Mouse (Mus musculus): Measurements from ENCODE around the gene Vasn.

The Vasn gene

DNA sequence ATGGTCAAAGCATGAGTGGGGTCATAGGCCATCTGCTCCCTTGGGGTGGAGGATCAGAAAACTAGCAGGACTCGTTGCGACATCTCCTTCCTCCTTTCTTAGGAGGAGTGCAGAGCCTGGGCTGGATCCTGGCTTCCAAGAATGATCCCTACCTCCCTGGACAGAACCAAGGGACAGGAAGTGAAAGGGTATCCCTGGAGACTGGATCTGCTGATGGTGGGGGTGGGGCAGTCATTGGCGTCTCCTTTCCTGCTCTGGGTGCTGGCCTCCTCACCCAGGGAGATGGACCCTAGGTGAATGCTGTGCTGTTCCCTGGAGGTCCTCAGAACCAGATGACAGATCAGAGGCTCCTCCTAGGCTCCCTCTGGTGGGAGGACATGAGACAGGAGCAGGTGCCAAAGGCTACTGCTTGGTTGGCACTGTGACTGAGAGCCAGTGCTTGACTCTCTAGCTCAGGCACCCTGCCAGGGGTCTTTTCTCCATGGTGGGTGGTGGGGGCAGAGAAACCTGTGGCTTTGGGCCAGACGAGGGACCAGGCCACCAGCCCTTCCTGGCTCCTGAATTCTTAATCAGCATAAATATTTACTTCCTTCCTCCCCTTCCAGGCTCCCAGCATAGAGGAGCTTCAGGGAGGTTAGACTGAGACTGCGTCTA is 33.2 kb upstream of the Vasn start:
- DNase-seq (ENCODE audit: low spot score in 2 of 2), result no peak

- peak in 1 of 2 experiments; percentile 74 for DNase-seq (ENCODE audit: low spot score in 2 of 2)
Measured at GRCm38 (mm10) chr16:4607818-4608531, 31.8 kb upstream of the Vasn start.

DNA sequence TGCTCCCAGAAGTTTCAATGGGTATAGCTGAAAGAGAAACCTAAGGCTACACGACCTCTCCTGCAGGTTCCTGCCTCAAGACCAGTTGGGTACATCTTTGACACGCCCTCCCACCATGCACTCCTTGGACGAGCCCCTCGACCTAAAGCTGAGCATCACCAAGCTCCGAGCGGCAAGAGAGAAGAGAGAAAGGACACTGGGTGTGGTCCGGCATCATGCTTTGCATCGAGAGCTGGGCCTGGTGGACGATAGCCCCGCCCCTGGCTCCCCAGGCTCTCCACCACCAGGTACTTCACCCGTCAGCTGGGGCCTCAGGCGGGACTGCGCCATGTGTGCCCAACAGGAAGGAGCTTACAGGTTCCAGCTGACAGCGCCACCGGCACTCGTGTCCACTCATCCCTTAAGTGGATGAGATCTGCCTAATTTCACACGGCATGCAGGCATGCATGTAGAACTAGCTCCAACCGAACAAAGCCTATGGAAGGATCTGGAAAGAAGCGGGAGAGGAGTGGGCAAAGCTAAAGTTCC is 31.1 kb upstream of the Vasn start:
- no peak for DNase-seq (ENCODE audit: low spot score in 2 of 2)

DNA sequence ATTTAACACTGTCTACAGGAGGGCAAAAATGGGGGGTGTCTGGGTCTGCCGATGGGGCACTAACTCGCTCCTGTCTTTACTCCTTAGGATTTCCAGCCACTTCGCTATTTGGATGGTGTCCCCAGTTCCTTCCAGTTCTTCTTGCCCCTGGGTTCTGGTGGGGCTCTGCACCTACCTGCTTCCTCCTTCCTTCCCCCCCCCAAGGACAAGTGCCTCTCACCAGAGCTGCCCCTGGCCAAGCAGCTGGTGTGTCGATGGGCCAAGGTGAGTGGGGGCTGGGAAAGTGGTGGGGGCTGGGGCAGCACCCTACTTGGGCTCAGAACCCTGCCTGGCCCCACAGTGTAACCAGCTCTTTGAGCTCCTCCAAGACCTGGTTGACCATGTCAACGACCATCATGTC is 28.5 kb upstream of the Vasn start:
- DNase-seq (ENCODE audit: low spot score in 2 of 2), result no peak

GRCm38 (mm10) chr16:4611676-4612075 is 28.1 kb upstream of the Vasn start:
- DNase-seq (ENCODE audit: low spot score in 2 of 2), result no peak

DNA sequence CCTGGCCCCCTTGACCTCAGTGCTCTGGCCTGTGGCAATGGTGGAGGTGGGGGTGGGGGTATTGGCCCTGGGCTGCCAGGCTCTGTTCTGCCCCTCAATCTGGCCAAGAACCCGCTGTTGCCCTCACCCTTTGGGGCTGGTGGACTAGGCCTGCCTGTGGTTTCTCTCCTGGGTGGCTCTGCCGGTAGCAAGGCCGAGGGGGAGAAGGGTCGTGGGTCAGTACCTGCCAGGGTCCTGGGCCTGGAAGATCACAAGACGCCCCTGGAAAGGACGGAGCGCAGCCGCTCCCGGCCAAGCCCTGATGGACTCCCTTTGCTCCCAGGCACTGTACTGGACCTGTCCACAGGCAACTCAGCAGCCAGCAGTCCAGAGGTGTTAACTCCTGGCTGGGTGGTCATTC is 26.0 kb upstream of the Vasn start:
- no peak for DNase-seq (ENCODE audit: low spot score in 2 of 2)

- DNase-seq (ENCODE audit: low spot score in 2 of 2), result no peak
Measured at GRCm38 (mm10) chr16:4614639-4615038, 25.1 kb upstream of the Vasn start.

GRCm38 (mm10) chr16:4615297-4615696 is 24.4 kb upstream of the Vasn start:
- DNase-seq (ENCODE audit: low spot score in 2 of 2), result no peak

- DNase-seq (ENCODE audit: low spot score in 2 of 2), result no peak
Measured at GRCm38 (mm10) chr16:4616829-4617228, 22.9 kb upstream of the Vasn start.

DNA sequence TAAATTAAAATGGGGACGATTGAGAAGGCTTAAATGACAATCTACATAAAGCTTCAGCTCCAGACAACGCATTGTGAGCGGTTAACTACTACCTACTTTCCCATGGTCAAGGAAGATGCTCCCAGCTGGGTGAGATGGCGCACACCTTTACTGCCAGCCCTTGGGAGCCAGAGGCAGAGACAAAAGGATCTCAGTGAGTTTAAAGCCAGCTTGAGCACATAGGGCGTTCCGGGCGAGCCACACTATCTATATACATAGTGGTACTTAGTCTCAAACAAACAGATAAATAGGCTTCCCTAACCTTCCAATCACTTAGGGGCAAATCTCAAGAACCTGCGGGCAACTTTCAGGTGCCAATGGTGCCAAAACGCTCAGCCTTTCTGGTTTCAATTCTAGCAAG is 15.7 kb upstream of the Vasn start:
- DNase-seq (ENCODE audit: low spot score in 2 of 2), result no peak

DNA sequence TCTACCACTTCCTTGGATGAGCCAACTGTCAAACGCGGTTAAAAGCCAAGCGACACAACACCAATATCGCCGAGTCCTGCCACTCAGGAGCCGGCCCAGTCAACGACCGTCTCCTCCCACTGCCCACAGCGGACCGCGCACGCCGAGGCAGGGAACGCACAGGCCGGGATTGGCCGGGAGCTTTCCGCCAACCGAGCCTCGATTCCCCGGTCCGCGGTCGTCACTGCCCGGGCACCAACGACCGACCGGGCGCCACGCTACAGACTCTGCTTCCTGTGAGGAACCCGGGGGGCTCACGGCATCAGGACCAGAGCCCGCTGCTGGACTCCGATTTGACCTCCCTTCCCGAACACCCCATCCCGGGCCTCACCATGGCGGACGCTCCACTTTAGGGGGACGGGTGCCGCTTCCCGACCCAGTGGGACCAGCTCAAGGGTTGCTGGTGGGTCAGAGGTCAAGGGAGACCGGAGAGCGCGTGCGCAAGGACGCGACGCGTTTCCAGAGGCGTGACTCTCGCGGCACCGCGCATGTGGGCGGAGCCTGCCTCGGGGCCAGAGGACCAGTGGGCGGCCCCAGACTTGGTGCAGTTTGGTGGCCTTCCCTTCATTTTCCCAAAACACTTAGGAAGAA is 15.1 kb upstream of the Vasn start, which contains the start of gene Pam16:
TSS of gene Pam16 (minus strand) at position 508 of the 630 bp plus-strand sequence.
- peak; percentile 86 to 91 for DNase-seq (ENCODE audit: low spot score in 2 of 2)

DNA sequence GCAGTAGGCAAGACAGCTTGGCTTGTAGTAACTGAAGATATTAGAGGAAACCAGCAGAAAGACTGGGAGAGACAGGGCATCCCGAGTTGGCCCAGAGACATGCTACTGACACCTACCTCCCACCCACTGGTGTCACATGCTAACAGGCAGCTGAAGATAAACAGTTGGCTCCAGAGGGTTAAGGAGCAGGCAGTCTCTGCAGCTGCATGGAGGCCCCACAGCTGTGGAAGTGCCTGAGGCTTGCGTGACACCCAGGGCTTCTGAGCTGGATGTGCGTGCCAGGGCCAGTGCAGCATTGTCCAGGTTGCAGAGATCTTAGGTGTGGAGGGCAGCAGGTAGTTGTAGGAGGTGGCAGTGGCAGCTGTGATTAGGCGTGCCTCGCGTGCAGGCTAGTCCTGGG is 12.6 kb upstream of the Vasn start:
- DNase-seq (ENCODE audit: low spot score in 2 of 2), result no peak

GRCm38 (mm10) chr16:4628898-4629419 is 10.8 kb upstream of the Vasn start:
- no peak for DNase-seq (ENCODE audit: low spot score in 2 of 2)

DNA sequence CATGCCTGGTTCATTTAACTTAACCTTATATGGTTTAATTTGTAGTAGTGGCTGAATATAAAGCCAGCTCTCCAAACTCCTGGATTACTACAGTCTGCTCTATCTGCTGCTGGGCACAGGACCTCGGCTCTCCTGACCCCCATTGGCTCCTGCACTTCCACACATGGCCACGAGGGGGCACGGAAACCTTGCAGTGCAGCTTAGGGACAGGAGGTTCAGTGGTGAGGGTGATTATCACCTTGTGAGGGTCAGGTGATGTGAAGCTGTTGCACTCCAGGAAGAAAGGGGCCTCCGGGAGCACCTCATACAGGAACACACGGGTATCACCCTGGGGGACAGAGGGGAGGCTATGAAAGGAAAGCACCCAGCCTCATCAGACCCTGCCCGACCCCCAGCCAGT is 9.8 kb upstream of the Vasn start:
- peak in 1 of 2 experiments; percentile 65 for DNase-seq (ENCODE audit: low spot score in 2 of 2)

DNA sequence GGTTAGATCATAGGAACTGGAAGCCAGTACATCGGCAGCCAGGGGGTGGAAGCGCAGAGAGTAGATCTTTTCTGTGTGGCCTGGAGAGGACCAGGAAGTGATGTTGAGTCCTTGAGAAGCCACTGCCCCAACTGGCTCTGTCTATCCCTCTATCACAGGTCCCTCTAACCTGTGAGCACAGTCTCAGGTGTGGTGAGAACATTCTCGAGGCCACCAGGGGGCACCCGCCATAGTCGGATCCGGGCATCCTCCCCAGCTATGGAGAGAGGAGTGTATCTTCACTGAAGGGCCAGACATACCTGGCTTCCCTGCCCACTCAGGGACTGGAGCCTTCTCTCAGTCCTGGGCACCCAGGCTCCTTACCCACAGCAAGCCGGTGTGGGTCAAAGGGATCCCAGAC is 7.7 kb upstream of the Vasn start:
- DNase-seq (ENCODE audit: low spot score in 2 of 2), result no peak

- no peak for DNase-seq (ENCODE audit: low spot score in 2 of 2)
Measured at GRCm38 (mm10) chr16:4633661-4634060, 6.1 kb upstream of the Vasn start.

DNA sequence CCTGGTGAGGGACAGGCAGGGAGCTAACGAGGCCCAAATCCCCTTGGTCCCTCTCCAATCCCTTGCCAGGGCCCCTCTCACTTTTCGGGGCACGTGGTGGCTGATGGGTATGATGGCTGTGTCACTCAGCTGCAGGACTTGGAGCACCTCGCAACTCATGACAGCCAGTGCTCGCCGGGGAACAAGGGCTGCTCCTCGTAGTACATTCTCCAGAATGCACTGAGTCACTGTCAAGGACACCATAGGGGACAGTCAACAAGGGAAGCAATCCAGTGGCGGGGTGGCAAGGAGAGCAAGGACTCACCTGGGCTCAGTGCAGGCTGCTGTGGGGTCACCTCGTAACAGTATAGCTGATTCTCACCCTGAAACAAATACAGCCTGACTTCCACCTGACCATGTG is 5.1 kb upstream of the Vasn start:
- no peak for DNase-seq (ENCODE audit: low spot score in 2 of 2)

DNA sequence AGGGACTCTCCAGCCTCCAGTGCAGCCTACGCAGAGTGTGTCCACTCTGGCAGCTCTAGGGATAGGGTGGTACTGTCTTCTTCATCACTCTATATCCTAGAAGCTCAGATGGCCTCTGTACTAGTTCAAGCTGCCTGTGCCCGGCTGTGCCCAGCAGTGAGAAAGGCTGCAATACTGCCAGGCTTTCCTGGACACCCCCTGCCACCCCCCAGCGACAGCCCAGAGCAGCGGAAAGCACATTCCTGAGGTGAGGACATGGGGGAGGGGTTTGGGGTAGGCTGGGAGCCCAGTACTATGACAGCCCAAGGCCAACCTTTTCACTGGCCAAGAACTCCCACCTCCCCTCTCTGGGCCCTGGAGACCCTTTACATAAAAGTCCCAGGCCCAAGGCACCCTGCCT is 4.0 kb upstream of the Vasn start:
- no peak for DNase-seq (ENCODE audit: low spot score in 2 of 2)

DNA sequence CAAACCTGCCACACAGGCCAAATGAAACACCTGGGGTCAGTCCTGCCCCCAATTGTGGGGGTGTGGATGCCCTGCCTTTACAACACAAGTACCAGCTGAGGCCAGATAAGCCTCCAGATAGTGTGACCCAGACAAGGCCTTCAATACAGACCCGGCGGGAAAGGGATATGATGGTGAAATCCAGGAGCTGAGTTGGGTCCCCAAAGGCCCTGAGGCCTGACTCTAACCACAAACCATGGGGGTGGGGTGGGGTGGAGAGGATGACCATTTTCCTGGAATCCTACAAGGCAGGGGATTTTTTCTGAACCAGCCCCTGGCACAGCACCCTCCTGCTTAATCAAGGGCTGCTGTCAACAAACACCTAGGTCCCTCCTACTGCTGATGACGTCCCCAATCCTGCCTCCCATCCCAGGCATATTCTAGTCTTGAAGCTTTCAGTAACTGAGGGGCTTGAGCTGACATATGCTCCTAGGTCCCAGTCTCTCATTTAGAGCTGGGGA is 800 bp upstream of the Vasn start:
- no peak for DNase-seq (ENCODE audit: low spot score in 2 of 2)

- no peak for DNase-seq (ENCODE audit: low spot score in 2 of 2)
Measured at GRCm38 (mm10) chr16:4640267-4641005, 695 bp downstream of the Vasn start.

DNA sequence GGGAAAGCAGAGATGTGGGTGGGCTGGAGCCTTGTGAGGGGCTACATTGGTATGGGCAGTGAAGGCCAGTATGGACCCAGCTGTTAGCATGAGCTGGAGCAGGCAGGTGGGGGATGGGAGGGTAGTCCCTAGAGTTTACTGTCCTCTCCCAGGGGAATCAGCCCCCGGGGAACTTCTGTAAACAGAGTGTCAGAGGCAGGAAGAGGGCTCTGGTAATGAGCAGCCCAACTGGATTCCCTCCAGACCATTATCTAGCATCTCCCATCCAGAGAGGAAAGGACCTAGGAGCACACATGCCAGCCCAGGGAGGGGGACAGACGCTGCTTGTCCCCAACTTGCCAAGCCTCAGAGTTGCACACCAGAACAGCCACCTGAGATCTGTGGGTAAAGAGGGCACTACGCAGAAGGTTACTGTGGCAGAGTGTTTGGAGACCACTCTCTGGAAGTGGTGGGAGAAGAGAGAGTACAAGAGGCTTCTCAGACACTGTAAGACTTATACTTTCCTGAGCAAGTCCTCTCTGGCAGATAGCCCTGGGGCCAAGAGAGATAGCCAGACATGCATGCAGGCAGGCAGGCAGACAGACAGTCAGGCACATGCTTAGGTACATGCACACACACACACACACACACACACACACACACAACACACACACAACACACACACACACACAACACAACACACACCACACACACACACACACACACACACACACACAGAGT is 1.5 kb downstream of the Vasn start:
- no peak for DNase-seq (ENCODE audit: low spot score in 2 of 2)
